Mouse (Mus musculus) MN1 (cell line): ENCODE data around the gene Dtx3.

Experiments used
- DNase-seq: peaks from one replicate; pipeline ENCODE4 v3.0.0-alpha.2; 2016; ENCODE audit warnings: low spot score

Gene Dtx3

DNA sequence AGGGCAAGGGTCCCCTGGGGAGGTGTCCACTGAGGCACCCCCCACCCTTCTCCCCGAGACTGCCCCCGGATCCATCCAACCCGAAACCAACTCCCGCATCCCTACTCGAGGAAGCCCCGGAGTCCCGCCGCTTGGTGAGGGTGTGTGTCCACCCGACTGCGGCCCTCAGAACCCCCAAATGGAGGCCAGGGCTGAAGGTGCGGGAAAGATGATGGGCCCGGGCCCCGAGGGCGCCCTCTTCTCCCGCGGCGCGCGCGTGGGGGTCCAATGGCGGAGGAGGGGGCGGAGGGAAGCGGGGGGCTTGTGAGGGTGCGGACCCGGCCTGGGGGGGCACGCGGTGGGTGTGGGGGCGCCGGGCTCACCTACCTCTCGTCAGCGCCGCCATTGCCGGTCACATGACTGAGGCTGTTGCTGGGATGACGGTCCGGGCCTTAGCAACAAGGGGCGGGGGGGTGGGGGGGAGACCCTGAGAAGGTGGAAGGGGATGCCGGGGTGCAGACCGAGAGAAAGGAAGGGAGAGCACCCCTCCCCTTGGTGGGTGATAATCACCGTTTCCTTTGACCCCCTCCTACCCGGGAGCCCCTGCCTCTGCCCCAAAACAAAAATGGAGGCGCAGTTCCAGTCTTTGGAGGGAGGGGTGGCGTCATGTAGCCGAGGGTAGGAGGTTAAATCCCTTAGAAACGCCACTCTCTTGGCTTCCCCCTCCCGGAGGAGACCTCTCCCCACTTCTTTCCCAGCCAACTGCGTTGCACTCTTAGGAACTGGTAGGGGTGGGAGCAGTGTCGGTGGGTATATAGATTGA, at the start of gene Dtx3:
TSS of gene Dtx3 (minus strand) at position 401 of the 802 bp plus-strand sequence.
- DNase-seq = peak; percentile 70

DNA sequence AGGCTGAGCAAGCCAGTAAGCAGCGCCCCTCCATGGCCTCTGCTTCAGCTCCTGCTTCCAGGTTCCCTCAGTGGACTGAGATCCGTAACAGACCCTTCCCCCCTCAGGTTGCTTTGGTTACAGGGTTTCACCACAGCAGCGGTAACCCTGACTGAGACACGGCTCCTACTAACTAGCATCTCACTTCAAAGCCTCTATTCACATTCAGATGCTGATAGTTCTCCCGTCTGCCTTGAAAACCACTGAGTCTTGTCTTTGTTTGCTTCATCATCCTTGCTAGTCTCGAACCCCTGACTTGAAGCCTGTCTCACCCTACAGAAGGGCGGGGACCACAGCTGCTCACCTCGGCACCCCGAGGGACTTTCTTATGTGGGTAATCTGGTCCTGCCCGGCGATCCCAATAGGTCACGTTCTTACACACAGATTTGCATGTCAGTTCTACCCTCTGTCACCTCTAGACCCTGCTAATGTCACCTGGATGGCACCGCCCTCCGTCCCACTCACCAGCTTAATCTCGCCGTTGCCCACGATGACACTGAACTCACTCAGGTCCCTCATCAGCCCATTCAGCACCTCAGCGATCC, 42.8 kb upstream of the Dtx3 start:
- DNase-seq = no peak

DNA sequence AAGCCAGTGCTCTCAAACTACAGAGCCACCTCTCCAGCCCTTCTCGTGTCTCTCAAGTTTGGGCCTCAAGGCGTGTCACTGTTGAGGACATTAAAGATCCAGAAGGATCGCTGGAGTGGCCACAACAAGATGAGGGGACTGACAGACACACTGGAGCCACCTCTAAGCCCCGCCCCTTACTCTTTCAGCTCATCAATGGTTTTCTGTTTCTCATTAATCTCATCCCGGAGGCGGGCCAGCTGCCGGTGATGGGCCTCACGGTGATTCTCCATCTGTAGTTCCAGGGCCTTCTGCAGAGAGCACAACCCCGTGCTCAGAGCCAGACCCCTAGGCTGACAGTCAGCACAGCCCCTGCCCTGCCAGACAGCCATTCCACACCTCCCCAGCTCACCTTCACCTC, 41.0 kb upstream of the Dtx3 start:
- DNase-seq = peak; percentile 62

DNA sequence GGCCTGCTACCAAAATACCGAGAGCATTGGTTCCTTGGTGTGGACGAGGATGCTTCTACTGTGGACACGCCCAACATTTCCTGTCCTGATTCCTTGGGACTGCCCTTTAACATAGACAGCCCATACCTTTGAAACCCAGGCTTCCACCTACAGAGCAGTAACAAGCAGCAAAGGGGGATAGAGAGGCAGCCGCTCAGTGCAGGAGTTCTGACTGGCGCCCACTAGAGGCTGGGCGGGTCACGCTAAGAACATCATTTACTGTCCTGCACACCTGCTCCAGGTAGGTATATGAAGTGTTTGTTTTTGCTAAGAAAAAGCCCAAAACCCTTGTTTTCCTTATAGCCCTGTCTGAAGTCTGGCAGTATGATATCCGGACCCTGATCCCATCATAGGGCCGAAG, 37.6 kb upstream of the Dtx3 start:
- no peak for DNase-seq

DNA sequence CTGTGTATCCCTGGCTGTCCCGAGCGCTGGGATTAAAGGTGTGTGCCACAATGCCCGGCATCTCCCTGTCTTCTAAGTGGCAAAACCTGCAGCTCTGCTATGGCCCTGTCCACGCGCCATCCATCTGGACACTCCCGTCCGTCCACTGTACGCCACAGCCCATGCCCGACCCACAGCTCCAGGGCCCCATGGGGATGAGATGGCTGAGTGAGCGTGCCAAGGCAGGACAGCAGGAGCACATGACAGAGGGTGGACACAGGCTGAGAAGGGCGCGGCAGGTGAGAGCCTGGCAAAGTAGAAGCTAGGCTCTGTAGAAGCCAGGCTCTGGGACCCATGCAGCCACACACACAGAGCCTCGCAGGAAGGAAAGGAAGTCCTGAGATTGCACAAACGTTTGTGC, 36.2 kb upstream of the Dtx3 start:
- DNase-seq = peak; percentile 67

DNA sequence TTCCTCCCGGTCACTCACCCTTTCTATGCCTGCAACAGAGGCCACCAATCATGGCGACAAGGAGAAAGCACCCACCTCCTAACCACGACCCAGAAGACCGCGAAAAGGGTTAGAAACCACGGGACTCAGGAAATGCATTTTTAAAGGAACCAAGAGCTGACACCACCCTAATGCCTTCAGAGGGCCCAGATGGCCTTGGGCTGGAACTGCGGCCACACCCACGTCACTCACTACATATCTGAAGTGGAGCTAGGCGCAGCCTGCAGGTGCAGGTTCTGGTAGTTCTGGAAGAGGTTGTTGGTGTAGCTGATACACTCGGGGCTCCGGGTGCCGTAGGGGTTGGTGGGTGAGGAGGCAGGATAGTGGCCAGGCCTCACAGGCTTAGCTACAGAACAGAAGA, 35.2 kb upstream of the Dtx3 start:
- DNase-seq = no peak

DNA sequence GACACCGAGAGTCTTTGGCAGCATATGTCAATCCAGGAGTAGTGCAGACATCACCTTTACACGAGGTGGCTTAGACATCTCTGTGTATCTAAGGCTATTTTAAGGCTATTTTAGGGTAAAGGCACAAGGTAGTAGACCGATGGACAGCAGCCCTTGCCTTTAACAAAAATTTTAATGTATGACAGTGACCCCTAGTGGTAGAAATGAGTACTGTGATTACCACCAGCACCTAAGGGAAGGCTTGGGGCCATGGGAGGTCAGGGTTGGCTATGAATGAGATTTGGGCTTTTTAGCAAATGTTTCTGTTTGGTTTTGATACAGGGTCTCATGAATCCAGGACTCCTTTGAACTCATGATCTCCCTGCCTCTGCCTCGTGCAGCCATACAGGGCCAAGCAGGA, 33.4 kb upstream of the Dtx3 start:
- peak; percentile 91 for DNase-seq

DNA sequence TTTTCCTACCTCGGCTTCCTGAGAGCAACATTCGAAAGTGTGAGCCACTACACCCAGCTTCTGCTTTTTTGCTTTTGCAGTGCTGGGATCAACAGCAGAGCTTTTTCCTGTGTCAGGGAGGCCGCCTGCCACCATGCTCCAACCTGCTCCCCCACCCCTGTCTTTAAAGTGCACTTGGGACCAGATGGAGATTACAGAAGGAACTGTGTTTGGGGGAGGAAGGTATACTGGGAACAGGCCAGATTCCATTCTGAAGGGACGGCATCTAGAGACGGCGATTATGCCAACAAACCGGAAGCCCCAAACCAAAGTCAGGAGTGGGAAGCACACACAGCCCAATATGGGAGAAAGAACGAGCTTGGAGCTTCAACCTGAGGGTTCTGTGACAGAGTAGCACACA, 31.6 kb upstream of the Dtx3 start:
- no peak for DNase-seq

DNA sequence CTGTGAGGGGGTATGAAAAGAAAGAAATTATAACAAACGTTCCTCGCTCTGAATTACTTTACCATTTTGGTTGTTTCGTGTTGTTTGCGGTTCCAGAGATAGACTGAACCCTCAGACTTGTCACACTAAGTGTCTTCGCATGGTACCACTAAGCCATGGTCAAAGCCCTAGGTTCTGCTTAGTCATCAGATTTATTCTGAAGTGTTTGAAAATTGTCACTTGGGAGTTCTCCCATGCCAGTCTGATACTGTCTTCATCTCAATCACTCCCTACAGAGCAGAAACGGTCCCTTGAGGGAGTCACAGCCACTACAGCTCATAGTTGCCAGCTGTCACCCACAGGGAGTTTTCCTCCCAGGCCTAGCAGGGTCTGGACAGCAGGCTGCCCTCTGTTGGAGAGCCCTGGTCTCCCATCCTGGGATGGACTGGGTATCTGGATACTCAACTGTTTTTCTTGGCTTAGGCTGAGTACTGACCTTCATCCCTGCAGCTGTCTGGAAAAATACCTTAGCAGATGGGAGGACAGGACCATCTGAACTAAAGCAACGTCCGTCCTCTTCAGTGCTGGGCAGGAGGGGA, 30.9 kb upstream of the Dtx3 start:
- DNase-seq = peak; percentile 80

DNA sequence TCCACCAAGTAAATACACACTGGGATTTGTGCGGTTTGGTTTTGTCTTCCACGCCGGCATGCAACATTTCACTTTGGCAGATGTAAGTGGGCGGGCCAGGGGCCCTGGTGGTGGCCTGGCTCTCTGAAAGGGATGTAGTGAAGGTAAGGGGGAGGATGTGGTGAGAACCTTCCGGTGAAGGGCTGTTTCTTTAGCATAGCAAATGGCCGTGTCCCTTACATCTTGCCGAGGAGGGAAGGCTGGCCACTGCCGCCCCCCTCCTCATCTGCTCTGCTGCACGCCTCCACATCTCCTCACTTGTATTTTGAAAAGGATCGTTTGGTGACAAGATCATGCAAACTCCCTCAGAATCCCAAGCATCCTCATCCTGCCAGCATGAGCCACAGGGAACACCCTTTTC, 30.2 kb upstream of the Dtx3 start:
- DNase-seq = no peak

DNA sequence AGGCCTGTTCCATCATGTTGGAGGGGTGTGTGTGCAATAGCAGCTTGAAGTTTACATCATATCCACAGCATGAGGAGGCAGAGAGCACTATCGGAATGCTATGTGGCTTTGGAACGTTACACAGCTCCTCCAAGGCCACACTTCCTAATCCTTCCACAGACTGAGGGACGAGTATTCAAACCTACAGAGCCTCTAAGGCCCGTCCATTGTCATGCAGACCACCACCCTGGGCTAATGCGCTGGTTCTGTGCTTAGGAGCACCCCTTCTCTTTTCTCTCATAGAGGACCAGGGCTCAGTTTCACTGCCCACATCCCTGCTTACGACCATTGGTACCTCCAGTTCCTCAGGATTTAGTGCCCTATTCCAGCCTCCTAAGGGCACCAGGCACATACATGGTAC, 29.7 kb upstream of the Dtx3 start:
- DNase-seq = no peak

DNA sequence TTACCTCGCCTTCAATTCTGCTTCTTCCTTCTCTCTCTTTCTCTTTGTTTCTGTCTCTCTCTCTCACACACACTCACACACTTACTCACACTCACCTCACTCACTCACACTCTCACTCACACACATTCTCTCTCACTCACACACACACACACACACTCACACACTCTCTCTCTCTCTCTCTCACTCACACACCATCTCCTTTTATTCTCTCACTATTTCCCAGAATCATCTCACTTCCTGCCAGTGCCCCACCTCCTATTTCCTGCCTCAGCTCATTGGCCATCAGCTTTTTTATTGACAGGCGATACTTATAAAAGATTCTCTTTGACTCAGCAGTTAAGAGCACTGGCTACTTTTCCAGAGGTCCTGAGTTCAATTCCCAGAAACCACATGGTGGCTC, 22.8 kb upstream of the Dtx3 start:
- DNase-seq = no peak

DNA sequence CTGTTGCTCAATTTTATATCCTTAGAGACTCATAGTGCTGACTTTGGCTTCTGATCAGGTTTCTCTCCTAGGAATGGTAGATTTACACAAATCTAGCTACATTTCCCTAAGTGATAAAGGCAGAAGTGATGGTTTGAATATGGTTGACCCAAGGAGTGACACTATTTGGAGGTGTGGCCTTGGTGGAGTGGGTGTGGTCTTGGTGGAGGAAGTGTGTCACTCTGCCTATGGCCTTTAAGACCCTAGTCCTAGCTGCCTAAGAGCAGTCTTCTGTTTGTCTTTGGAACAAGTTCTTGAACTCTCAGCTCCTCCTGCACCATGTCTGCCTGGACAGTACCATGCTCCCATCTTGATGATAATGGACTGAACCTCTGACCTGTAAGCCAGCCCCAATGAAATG, 21.6 kb upstream of the Dtx3 start:
- no peak for DNase-seq

DNA sequence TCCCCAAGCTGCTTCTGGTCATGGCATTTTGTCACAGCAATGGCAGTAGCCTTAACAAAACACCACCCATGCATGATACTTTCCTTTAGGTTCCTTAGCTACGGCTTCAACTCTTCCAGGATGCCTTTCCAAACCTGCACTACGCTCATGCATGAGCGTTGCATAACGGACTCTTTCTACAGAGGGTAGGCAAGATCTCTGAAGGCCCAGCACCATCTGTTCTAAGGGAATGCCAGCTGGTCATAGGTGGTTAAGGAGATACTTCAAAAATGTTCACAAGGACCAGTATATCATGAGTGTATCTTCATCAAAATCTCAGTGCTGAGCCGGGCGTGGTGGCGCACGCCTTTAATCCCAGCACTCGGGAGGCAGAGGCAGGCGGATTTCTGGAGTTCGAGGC, 20.9 kb upstream of the Dtx3 start:
- DNase-seq = no peak

DNA sequence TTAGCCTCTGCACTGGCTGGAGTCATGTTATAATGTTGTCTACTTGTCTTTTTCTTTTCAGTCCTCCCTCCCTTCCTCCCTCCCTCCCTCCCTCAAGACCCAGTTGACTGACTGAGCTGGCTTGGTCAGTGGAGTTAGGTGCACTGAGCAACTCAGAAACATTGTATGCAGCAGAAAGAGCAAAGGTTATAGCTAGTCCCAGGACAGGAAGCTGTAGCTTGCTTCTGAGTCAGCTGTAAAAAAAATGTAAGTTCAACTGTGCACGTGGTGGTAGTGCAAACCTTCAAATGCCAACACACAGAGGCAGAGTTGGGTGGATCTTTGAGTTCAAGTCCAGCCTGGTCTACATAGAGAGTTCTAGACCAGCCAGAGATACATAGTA, 18.9 kb upstream of the Dtx3 start:
- no peak for DNase-seq

DNA sequence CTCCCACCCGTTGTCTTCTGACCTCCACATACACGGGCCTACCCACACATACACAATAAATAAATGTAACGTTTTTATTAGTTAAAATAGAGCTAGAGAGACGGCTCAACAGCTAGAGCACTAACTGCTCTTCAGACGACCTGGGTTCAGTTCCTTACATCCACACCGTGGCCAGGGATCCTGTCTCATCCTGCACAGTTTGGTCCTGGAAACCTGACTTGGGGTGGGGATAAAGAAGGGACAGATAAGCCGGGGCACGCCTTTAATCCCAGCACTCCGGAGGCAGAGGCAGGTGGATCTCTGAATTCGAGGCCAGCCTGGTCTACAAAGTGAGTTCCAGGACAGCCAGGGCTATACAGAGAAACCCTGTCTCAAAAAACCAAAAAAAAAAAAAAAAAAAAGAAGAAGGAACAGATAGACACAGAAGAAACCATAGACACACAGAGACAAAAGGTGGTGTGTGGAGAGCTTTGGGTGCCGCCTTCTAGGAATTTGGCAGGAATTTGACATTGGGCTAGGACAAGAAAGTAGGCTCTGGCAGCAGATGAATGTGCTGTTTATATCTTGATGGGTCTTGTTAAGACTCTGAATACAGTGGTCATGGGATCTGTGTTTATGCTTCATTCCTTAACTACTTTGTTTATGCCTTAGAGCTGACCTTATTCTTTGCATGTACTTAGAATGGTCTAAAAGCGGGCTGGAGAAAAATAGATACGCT, 18.3 kb upstream of the Dtx3 start:
- DNase-seq = no peak

DNA sequence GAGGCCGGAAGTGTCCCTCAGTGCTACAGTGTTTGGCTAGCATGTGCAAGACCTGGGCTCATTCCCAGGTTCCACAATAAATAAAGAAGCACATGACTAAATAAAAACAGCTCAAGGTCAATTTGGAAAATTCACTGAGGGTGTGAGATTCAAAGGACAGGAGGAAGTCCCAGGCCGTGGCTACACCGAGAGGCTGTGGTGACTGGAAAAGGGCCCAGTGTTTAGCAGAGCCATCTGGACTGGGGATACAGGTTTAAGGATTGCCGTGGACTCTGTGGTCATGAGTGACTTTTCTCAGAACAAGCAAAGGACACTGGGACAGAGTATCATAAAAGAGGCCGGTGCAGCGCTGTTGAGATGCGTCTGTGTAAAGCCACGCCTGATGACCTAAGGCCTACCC, 17.7 kb upstream of the Dtx3 start:
- DNase-seq = no peak

DNA sequence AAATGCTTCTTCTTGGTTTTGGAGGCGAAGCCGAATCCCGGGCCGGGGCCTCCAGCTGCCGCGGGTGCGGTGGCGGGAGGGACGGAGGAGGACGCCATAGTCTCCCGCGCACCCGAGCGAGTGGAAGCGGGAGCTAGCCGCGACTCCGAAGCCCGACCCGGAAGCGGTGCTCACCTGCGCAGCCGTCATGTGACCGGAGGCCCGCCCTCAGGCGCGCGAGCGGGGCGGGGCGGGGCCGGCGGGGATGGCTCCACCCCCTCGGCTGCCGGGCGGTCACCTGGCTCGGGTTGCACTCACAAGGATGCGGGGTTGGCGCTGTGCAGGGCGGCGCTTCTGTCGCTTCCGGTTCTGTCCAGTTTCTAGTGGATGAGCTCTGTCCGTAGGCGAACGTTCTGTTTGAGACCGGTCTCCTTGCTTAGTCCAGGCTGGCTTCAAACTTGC, 15.9 kb upstream of the Dtx3 start, which contains the start of gene Pip4k2c:
TSS of gene Pip4k2c (minus strand) at position 172 of the 441 bp plus-strand sequence.
- peak; percentile 96 for DNase-seq

DNA sequence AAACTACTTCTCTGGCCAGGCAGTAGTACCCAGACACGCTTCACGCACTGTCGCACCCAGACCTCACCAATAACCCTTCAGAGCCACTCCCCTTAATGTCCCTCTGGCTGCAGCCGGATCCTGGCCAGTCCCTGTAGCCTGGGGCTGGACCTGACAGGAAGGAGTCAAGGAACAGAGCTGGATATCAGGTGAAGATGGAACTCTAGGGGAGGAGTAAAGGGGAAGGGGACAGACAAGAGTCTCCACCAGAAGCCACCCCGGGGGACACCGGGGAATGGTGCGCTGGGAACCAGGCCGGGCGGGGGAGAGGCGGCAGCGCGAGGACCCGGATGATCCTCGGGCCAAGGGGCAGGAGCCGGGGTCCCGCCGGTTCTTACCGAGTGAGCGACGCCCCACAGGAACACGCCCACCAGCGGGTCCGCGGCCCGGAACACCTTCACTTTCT, 15.5 kb upstream of the Dtx3 start:
- DNase-seq = peak; percentile 84

DNA sequence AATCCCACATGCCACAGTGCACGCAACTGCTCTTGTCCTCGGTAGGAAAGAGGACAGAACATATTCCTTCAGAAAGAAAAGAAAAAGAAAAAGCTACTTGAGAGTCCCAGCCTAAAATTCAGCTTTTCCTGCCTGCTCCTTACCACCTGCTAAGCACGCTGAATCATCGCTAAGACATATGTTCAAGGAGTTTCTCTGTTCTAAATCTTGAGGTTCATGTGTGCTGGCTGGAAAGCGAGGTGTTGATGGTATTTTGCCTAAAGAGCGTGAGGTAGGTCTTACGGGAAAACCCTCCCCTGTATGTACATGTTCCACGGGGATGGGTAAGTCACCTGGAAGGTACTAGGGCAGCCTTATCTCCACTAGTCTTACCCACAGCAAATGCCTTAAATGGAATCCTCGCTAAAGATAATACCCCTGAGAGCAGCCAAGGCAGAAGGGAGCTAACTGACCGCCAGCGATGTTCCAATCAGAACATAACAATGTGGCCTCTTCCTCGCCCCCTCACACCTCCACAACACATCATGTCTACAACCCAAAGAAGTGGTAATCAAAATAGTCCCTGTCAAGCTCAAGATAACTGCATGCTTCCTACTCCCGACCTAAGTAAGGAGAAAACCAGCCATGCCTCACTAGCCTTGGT, 14.5 kb upstream of the Dtx3 start:
- no peak for DNase-seq

DNA sequence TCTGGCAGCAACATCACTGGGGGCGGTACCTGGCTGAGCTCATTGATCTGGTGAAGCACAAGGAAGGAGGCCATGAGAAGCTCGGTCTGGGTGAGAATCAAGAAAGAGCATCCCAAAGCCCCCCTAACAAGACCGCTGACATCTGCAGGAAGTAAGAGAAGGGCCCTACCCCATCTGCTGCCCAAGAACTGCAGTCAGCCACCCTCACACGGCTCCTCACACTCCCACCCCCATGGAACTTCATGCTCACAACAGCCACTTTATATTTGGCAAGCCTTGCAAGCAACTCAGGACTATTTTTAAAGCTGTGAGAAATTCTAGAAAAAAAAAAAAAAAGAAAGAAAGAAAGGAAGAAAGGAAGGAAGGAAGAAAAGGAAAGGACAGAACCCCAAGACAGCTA, 13.4 kb upstream of the Dtx3 start:
- DNase-seq = no peak

DNA sequence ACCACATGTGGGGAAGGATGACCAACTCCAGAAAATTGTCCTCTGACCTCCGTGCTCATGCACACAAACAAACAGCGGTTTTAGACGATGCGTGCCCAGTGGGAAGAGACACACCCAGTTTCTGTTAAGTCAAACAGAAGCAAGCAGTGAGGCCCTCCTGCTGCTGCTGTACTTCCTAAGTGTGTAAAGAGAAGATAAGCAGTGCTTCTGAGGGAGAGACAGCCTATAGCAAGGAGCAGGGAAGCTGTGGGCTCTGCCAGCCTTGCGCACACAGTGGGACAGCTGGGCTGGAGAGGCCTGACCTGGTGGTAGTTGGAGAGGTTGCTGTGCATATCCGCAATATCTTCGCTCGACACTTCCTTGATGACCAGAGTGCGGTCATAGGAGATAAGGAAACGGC, 9.8 kb upstream of the Dtx3 start:
- no peak for DNase-seq
